Mouse (Mus musculus) ES-Bruce4 (cell line): ENCODE measurements around the gene Armc6. TPM values are rescaled to one million over a fixed set of nuclear protein-coding genes. Genes with fewer than 3 reads are reported as not detected.
"Not testable (repeated sequence)": the region's sequence is repeated elsewhere in the genome, so short reads cannot be mapped to it uniquely, and the experiment has no call there.

Source experiments
- H3K27ac ChIP-seq: 2 replicates; pipeline ENCODE4 v1.5.1; 2012; ENCODE audit warnings: low read length, inconsistent platforms; ENCODE audit not compliant: insufficient read depth
- H3K27me3 ChIP-seq: 2 replicates; pipeline ENCODE4 v1.6.1; 2012; ENCODE audit warnings: mild to moderate bottlenecking, low read length, inconsistent platforms; ENCODE audit not compliant: control insufficient read depth, poor library complexity, insufficient read depth, severe bottlenecking
- H3K36me3 ChIP-seq: 2 replicates; pipeline ENCODE4 v1.6.1; 2012; ENCODE audit warnings: inconsistent platforms, mild to moderate bottlenecking, low read length, moderate library complexity; ENCODE audit not compliant: control insufficient read depth, poor library complexity, insufficient read depth, severe bottlenecking
- H3K4me1 ChIP-seq: one replicate; pipeline ENCODE4 v1.8.1; 2011; ENCODE audit warnings: low read length; ENCODE audit not compliant: control insufficient read depth, insufficient read depth
- H3K4me3 ChIP-seq: 2 replicates; pipeline ENCODE4 v1.5.1; 2011; ENCODE audit warnings: low read depth, mild to moderate bottlenecking, low read length
- H3K9ac ChIP-seq: 2 replicates; pipeline ENCODE4 v1.6.1; 2012; ENCODE audit warnings: low read depth, mild to moderate bottlenecking, inconsistent platforms; ENCODE audit not compliant: poor library complexity, severe bottlenecking
- H3K9me3 ChIP-seq: replicated peaks from 2 replicates; pipeline ENCODE4 v1.6.1; 2012; ENCODE audit warnings: mild to moderate bottlenecking, low read length, inconsistent platforms; ENCODE audit not compliant: control insufficient read depth, poor library complexity, insufficient read depth, severe bottlenecking
- CTCF ChIP-seq: IDR thresholded peaks from one replicate; pipeline ENCODE4 v1.8.1; 2011; ENCODE audit warnings: low read depth, low read length
- EP300 ChIP-seq: IDR thresholded peaks from 2 replicates; pipeline ENCODE4 v1.6.1; 2011; ENCODE audit warnings: low read depth, low read length; ENCODE audit not compliant: insufficient read depth
- POLR2A ChIP-seq: IDR thresholded peaks from one replicate; pipeline ENCODE4 v1.8.1; 2011; ENCODE audit warnings: low read length; ENCODE audit not compliant: insufficient read depth
- polyA plus RNA-seq: library from polyadenylated mRNA; stranded (reverse); fragments of >200 nt; gene quantifications from 2 replicates; pipeline ENCODE4 v1.2.4, GENCODE M21; 2011; ENCODE audit warnings: low read depth; ENCODE audit not compliant: missing spikeins, insufficient read depth, insufficient read length

Armc6 gene
- polyA plus RNA-seq, 1 experiment: 5.7 TPM

DNA sequence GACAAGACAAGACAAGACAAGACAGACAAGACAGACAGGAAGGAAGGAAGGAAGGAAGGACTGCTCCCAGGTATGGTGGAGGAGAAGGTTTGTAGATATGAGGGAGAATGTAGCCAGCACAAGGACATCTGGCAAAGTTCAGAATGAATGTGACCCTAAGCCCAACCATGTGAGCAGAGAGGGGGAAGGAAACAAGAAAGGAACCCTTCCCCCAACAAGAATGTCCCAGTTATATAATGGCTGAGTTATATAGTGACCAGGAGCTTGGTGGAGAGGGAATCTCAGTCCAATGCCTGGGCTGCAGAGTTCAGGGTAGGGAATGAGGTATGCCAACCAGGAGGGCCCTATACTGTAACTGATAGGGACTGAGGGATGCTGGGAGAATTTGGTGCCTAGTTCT, 16.8 kb downstream of the Armc6 start:
- TF ChIP-seq POLR2A: no peak
- no peak for TF ChIP-seq EP300
- no peak for TF ChIP-seq CTCF
- H3K9me3 ChIP-seq: no peaks in the 10 kb centered on the region
- H3K36me3 ChIP-seq: no peaks in the 10 kb centered on the region
- no peak overlapping the region for H3K9ac ChIP-seq
- no peaks in the 10 kb centered on the region for H3K27me3 ChIP-seq
- H3K27ac ChIP-seq: no peak overlapping the region
- no peak overlapping the region for H3K4me3 ChIP-seq
- H3K4me1 ChIP-seq: no peaks in the 10 kb centered on the region

DNA sequence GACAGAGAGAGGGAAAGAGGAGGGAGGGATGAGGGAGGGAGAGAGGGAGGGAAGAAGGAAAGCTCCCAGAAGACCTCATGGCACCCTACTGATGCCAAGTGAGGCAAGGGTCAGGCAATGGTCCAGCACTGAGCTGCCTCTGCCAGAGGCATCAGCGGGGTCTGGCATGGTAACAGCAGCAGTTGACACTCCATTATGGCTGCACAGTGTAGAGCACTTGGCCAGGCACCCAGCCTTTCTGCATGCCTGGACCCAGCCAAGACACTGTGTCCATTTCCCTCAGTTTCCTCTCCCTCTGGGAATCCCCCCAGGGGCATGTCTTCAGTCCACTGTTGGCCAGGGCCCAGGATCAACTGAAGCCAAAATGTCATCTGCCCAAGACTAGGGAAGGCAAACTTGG, 17.7 kb downstream of the Armc6 start:
- H3K27me3 ChIP-seq: no peaks in the 10 kb centered on the region
- H3K9me3 ChIP-seq: no peaks in the 10 kb centered on the region
- TF ChIP-seq POLR2A (no peak), EP300 (no peak)
- no peaks in the 10 kb centered on the region for H3K4me1 ChIP-seq
- no peaks in the 10 kb centered on the region for H3K36me3 ChIP-seq
- no peak overlapping the region for H3K27ac ChIP-seq
- H3K4me3 ChIP-seq: no peak overlapping the region
- H3K9ac ChIP-seq: no peak overlapping the region

- not testable (repeated sequence) for H3K9me3 ChIP-seq, H3K27ac ChIP-seq, H3K27me3 ChIP-seq, H3K36me3 ChIP-seq, H3K4me3 ChIP-seq, H3K9ac ChIP-seq, H3K4me1 ChIP-seq
These were observed 18.1 kb downstream of the Armc6 start for GRCm38 (mm10) chr8:70216161-70216560.

DNA sequence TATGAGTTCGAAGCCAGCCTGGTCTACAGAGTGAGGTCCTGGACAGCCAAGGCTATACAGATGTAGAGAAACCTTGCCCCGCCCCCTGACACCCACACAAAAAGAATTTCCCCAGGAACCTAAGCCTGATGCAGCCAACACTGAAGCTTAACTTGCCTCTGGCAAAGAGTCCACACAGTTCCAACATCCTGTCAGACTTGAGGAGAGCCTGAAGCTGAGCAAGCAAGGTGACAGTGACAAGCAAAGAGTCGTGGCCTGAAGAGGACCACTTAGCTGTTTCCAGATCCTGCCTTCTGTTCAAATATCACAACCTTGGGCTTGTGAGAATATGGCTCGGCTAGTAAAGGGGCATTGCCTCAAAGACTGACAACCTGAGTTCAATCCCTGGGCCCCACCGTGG, 19.2 kb downstream of the Armc6 start:
- no peak overlapping the region for H3K9ac ChIP-seq
- no peak overlapping the region for H3K27ac ChIP-seq
- H3K4me1 ChIP-seq: no peaks in the 10 kb centered on the region
- H3K36me3 ChIP-seq: no peaks in the 10 kb centered on the region
- no peak overlapping the region for H3K4me3 ChIP-seq
- TF ChIP-seq POLR2A: no peak
- no peak for TF ChIP-seq CTCF
- no peak for TF ChIP-seq EP300
- H3K9me3 ChIP-seq: no peaks in the 10 kb centered on the region
- no peaks in the 10 kb centered on the region for H3K27me3 ChIP-seq

DNA sequence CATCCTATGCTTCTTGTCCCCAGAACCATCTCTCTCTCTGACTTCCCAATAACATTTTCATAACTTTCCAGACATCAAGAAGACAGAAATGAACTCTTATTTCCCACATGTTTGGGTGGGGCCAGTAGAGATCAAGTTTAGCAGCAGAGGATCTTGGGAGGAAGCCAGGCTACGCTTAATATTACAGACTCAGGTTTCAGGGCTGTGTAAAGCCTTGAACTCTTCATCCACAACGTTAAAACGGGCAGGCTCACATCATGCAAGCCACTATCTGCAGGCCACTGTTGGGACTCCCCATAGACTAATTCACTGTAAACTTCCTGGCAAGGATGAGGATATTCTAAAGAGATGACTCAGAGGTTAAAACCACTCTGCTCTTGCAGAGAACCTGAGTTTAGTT, 19.9 kb downstream of the Armc6 start:
- H3K4me1 ChIP-seq: no peaks in the 10 kb centered on the region
- no peaks in the 10 kb centered on the region for H3K9me3 ChIP-seq
- no peak overlapping the region for H3K27ac ChIP-seq
- no peaks in the 10 kb centered on the region for H3K27me3 ChIP-seq
- TF ChIP-seq POLR2A: no peak
- no peak for TF ChIP-seq CTCF
- TF ChIP-seq EP300: no peak
- H3K9ac ChIP-seq: no peak overlapping the region
- no peak overlapping the region for H3K4me3 ChIP-seq
- no peaks in the 10 kb centered on the region for H3K36me3 ChIP-seq

DNA sequence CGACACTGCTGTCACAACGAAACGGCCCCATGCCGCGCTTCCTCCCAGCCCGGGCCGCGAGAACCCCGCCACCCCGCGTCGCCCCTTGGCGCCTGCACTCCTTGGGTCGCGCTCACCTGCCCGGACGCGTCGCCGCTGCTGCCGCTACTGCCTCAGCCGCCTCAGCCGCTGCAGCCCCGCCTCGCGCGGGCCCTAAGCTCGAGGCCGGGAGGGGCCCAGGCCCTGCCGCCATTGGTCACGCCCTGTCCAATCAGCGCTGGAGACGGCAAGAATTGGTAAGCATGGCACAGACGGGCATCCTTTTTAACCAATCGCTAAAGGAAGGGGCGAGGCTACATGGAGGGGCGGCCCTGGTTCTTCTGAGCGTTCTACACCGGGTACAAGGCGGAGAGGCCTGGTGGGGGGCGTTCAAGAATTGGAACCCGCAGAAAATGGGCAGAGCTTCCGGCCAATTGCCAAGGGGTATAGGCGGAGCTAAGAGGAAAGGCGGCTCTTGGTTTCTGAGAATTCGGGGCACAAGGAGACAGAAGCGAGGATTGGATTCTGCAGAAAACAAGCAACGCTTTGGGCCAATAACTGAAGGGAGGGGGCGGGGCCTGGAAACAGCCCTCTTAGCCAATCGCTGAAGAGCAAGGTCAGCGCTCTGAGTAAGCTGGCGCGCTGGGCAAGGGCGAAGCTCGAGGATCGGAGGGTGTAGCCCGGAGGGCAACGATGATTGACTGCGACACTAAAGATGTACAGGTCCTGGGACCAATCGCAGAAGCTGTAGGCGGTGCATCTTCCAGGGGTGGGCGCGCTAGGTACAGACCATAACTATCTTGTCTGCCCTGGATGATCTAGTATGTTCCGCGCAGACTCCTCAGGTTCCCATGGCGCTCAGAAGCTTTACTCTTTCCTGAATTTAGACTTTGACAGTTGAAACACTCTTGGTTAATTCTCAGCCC, 21.9 kb downstream of the Armc6 start, which contains the start of gene Slc25a42:
Slc25a42 (minus strand) TSS at position 194 of the 944 bp plus-strand sequence.
- Histone ChIP-seq H3K4me3 (peak within 1 kb of the TSS; percentile 69), H3K36me3 (no peaks in the 10 kb centered on the region), H3K27ac (no peak within 1 kb of the TSS), H3K9ac (peak within 1 kb of the TSS; percentile 52), H3K9me3 (no peaks in the 10 kb centered on the region), H3K27me3 (no peaks in the 10 kb centered on the region), H3K4me1 (no peaks in the 10 kb centered on the region)
- TF ChIP-seq EP300 (no peak), POLR2A (peak; percentile 78)

GRCm38 (mm10) chr8:70211726-70212111, 22.5 kb downstream of the Armc6 start:
- H3K36me3 ChIP-seq: no peaks in the 10 kb centered on the region
- H3K27ac ChIP-seq: no peak overlapping the region

More at GRCm38 (mm10) chr8:70211726-70212111, 22.5 kb downstream of the Armc6 start:
- no peaks in the 10 kb centered on the region for H3K9me3 ChIP-seq
- H3K4me1 ChIP-seq: no peaks in the 10 kb centered on the region
- H3K4me3 ChIP-seq: peak overlapping the region; percentile 69
- H3K27me3 ChIP-seq: no peaks in the 10 kb centered on the region
- H3K9ac ChIP-seq: peak overlapping the region; percentile 52
- TF ChIP-seq CTCF (no peak), POLR2A (no peak)
